Mouse (Mus musculus) small intestine, adult 2 months (tissue): Measurements from ENCODE around the gene Synj2.

Source experiments
- CTCF ChIP-seq: fragments of 200-500 bp; IDR thresholded peaks from 2 replicates; pipeline ENCODE4 v1.5.1; 2012; ENCODE audit warnings: low read depth, mild to moderate bottlenecking, control low read depth, inconsistent platforms, low read length, moderate library complexity, mixed read lengths; ENCODE audit not compliant: insufficient replicate concordance, insufficient read length; ENCODE audit errors: extremely low read depth
- POLR2A ChIP-seq: fragments of 200-500 bp; IDR thresholded peaks from 2 replicates; pipeline ENCODE4 v1.6.1; 2012; ENCODE audit warnings: low read depth, mild to moderate bottlenecking, control low read depth, inconsistent platforms, low read length, moderate library complexity

- TF ChIP-seq POLR2A, result no peak
- TF ChIP-seq CTCF, result no peak
These were observed 59.8 kb downstream of the Synj2 start for GRCm38 (mm10) chr17:6000864-6001319.
